Mouse (Mus musculus): ENCODE data around the gene Snx29. TPM values are rescaled to one million over a fixed set of nuclear protein-coding genes. Genes with fewer than 3 reads are reported as not detected.
"Not testable (repeated sequence)": the region's sequence is repeated elsewhere in the genome, so short reads cannot be mapped to it uniquely, and the experiment has no call there.

Snx29 gene
- polyA plus RNA-seq, 1 experiment from 2014 or later = 10.2 TPM

DNA sequence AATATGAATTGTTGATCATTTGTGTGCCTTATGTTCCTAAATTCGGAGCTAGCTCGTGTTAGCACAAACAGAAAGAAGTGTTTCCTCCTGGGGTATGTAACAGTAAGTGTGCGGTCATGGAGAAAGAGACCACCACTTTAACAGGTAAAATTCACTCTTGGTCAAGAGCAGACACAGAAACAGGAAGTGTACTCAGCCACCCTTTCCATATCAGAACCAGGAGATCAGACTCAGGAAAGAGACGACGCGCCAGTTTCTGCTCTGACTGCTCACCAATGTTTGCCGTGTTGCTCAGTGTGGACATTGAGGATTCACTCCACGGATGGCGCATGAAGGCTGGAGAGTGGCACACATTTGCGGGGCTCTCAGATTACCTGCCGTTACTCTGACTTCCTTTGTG lies 242.4 kb downstream of the Snx29 start:
- Histone ChIP-seq H3K4me1 (ENCODE audit: control insufficient read depth, insufficient read depth, low read length) (no peaks in the 10 kb centered on the region), H3K4me3 (replicated peaks; ENCODE audit: low read length) (no peak overlapping the region), H3K27ac (ENCODE audit: low read length) (no peak overlapping the region), H3K36me3 (ENCODE audit: control insufficient read depth, insufficient read depth, low read length) (no peaks in the 10 kb centered on the region), H3K9ac (ENCODE audit: low read length) (no peak overlapping the region), H3K27me3 (ENCODE audit: control insufficient read depth, insufficient read depth, low read length) (no peaks in the 10 kb centered on the region), H3K9me3 (replicated peaks; ENCODE audit: control insufficient read depth, low read length) (no peaks in the 10 kb centered on the region), H3K4me2 (ENCODE audit: low read depth, low read length) (no peak overlapping the region)
- 62% methylated on average over 11 of the region's 11 CpGs for WGBS
- ATAC-seq (ENCODE audit: insufficient read depth, low FRiP score) = no peak

DNA sequence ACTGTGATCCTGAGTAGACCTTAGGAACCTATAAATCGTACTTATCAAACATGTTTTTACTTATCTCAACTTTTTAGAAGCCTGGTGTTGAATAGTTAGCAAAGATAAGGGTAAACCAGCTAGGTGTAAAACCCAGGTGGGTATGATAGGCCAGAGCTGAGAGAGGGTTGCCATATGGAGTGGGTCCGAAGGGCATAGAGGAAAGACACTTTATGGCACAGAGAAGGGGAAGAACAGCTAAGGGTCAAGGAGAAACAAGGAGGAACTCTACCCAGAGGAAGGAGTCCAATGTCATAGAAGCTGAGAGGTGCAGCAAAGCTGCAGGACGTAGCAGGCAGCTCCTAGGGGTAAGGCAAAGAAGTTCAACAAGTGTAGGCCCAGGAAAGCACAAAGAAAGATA lies 244.9 kb downstream of the Snx29 start:
- Histone ChIP-seq H3K9me3 (replicated peaks; ENCODE audit: control insufficient read depth, low read length) (no peaks in the 10 kb centered on the region), H3K27ac (ENCODE audit: low read length) (peak overlapping the region; percentile 54; the same call in 1 of the 2 replicates), H3K36me3 (ENCODE audit: control insufficient read depth, insufficient read depth, low read length) (no peaks in the 10 kb centered on the region), H3K4me3 (replicated peaks; ENCODE audit: low read length) (no peak overlapping the region), H3K9ac (ENCODE audit: low read length) (0 out of 2 replicates have a peak overlapping the region, but pooled peaks have one; percentile 11), H3K4me1 (ENCODE audit: control insufficient read depth, insufficient read depth, low read length) (no peaks in the 10 kb centered on the region), H3K27me3 (ENCODE audit: control insufficient read depth, insufficient read depth, low read length) (no peaks in the 10 kb centered on the region), H3K4me2 (ENCODE audit: low read depth, low read length) (no peak overlapping the region)
- ATAC-seq (ENCODE audit: insufficient read depth, low FRiP score) = peak; percentile 79
- 59% methylated on average over 3 of the region's 3 CpGs for WGBS

DNA sequence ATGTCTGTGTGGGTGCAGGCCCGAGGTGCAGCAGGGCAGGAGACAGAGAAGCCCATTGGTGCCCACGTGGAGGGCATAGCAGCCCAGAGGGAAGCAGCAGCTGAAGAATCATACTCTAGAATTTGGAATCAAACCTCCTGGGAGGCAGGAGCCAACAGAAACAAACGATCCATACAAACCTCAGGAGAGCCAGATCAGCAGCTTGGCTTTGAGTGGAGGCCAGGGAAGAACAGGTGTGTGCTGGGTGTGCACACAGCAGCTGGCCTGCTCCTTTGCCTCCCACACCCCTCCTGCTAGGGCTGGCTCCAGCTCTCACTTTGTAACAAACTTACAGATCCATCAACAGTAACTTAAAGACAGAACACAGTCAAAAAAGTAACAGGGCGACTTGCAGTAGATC lies 245.4 kb downstream of the Snx29 start:
- Histone ChIP-seq H3K27ac (ENCODE audit: low read length) (peak overlapping the region; percentile 54; the same call in 1 of the 2 replicates), H3K4me2 (ENCODE audit: low read depth, low read length) (no peak overlapping the region), H3K4me1 (ENCODE audit: control insufficient read depth, insufficient read depth, low read length) (no peaks in the 10 kb centered on the region), H3K9ac (ENCODE audit: low read length) (0 out of 2 replicates have a peak overlapping the region, but pooled peaks have one; percentile 11), H3K27me3 (ENCODE audit: control insufficient read depth, insufficient read depth, low read length) (no peaks in the 10 kb centered on the region), H3K9me3 (replicated peaks; ENCODE audit: control insufficient read depth, low read length) (no peaks in the 10 kb centered on the region), H3K4me3 (replicated peaks; ENCODE audit: low read length) (no peak overlapping the region), H3K36me3 (ENCODE audit: control insufficient read depth, insufficient read depth, low read length) (no peaks in the 10 kb centered on the region)
- 62% methylated on average over 4 of the region's 4 CpGs for WGBS
- peak; percentile 66; the same call in 1 of the 2 replicates for ATAC-seq (ENCODE audit: insufficient read depth, low FRiP score)

DNA sequence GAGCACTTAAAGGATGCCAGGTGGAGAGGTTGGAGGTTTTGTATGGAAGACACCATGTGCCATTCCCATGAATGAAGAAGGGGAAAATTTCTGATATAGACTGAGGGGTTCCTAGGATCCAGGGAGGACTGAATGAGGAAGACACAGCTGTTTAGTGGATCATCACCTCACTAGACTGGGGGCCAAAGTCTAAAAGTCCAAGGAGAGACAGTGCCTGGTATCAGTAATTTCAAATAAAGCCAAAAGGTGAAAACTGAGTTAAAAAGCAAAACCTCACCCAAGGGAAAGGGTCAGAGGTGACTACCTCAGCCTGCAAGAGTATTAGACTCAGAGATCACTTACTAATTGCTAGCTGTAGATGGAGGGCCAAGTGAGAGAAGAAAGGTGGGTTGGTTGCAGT lies 245.9 kb downstream of the Snx29 start:
- no peak for ATAC-seq (ENCODE audit: insufficient read depth, low FRiP score)
- H3K36me3 ChIP-seq (ENCODE audit: control insufficient read depth, insufficient read depth, low read length) = no peaks in the 10 kb centered on the region
- no peaks in the 10 kb centered on the region for H3K9me3 ChIP-seq (replicated peaks; ENCODE audit: control insufficient read depth, low read length)
- no peak overlapping the region for H3K27ac ChIP-seq (ENCODE audit: low read length)
- no peak overlapping the region for H3K4me3 ChIP-seq (replicated peaks; ENCODE audit: low read length)
- no peaks in the 10 kb centered on the region for H3K27me3 ChIP-seq (ENCODE audit: control insufficient read depth, insufficient read depth, low read length)
- H3K4me2 ChIP-seq (ENCODE audit: low read depth, low read length) = no peak overlapping the region
- no peak overlapping the region for H3K9ac ChIP-seq (ENCODE audit: low read length)
- no peaks in the 10 kb centered on the region for H3K4me1 ChIP-seq (ENCODE audit: control insufficient read depth, insufficient read depth, low read length)

DNA sequence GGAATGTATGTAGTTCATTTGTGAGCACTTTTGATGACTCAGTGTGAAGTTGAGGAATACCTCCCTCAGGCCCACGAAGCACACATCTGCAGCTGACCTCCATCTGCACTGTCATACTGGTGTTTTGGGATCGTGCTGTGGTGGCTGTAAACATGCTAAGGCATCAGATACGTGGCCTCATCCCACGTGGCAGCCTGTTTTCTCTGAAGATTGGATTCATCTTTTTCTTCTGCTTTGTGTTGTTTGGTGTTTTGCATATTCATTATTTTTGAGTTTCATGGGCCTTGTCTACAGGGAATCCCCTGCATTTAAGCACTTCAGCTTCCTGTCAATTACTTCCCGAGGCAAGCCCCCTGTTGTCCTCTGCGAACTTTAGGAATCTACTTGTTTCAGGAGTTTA lies 246.4 kb downstream of the Snx29 start:
- Histone ChIP-seq H3K4me1 (ENCODE audit: control insufficient read depth, insufficient read depth, low read length) (no peaks in the 10 kb centered on the region), H3K4me2 (ENCODE audit: low read depth, low read length) (no peak overlapping the region), H3K36me3 (ENCODE audit: control insufficient read depth, insufficient read depth, low read length) (no peaks in the 10 kb centered on the region), H3K27me3 (ENCODE audit: control insufficient read depth, insufficient read depth, low read length) (no peaks in the 10 kb centered on the region), H3K4me3 (replicated peaks; ENCODE audit: low read length) (no peak overlapping the region), H3K9ac (ENCODE audit: low read length) (no peak overlapping the region), H3K9me3 (replicated peaks; ENCODE audit: control insufficient read depth, low read length) (no peaks in the 10 kb centered on the region), H3K27ac (ENCODE audit: low read length) (no peak overlapping the region)
- no peak for ATAC-seq (ENCODE audit: insufficient read depth, low FRiP score)
- WGBS = 73% methylated on average over 6 of the region's 6 CpGs

- H3K27ac ChIP-seq (ENCODE audit: low read length) = no peak overlapping the region
- no peaks in the 10 kb centered on the region for H3K36me3 ChIP-seq (ENCODE audit: control insufficient read depth, insufficient read depth, low read length)
- no peaks in the 10 kb centered on the region for H3K27me3 ChIP-seq (ENCODE audit: control insufficient read depth, insufficient read depth, low read length)
- no peaks in the 10 kb centered on the region for H3K4me1 ChIP-seq (ENCODE audit: control insufficient read depth, insufficient read depth, low read length)
- H3K4me2 ChIP-seq (ENCODE audit: low read depth, low read length) = no peak overlapping the region
- WGBS = 78% methylated on average over 2 of the region's 2 CpGs
- H3K4me3 ChIP-seq (replicated peaks; ENCODE audit: low read length) = no peak overlapping the region
- H3K9ac ChIP-seq (ENCODE audit: low read length) = no peak overlapping the region
- no peak for ATAC-seq (ENCODE audit: insufficient read depth, low FRiP score)
- H3K9me3 ChIP-seq (replicated peaks; ENCODE audit: control insufficient read depth, low read length) = no peaks in the 10 kb centered on the region
These were observed 247.4 kb downstream of the Snx29 start for GRCm38 (mm10) chr16:11570072-11570471.

DNA sequence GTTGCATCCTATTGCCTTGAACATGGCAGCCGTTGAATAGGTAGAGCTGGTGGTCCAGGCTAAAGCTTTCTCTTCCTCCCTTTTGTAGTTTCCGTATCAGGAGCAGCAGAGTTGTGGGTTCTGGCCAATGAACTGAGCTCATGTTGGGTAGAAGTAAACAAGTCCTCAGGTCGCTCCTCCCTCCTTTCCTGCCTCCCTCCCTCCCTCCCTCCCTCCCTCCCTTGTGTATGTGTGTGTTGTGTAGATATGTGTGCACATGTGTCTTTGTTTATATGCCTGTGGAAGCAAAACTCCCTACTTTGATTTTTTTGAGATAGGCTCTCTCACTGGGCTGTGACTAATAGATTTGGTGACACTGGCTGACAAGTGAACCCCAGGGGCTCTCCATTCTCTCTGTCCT lies 251.8 kb downstream of the Snx29 start:
- 86% methylated on average over 3 of the region's 3 CpGs for WGBS
- H3K4me2 ChIP-seq (ENCODE audit: low read depth, low read length) = no peak overlapping the region
- no peak overlapping the region for H3K27ac ChIP-seq (ENCODE audit: low read length)
- no peak overlapping the region for H3K9ac ChIP-seq (ENCODE audit: low read length)
- no peak for ATAC-seq (ENCODE audit: insufficient read depth, low FRiP score)
- no peaks in the 10 kb centered on the region for H3K27me3 ChIP-seq (ENCODE audit: control insufficient read depth, insufficient read depth, low read length)
- no peaks in the 10 kb centered on the region for H3K4me1 ChIP-seq (ENCODE audit: control insufficient read depth, insufficient read depth, low read length)
- H3K9me3 ChIP-seq (replicated peaks; ENCODE audit: control insufficient read depth, low read length) = no peaks in the 10 kb centered on the region
- H3K36me3 ChIP-seq (ENCODE audit: control insufficient read depth, insufficient read depth, low read length) = no peaks in the 10 kb centered on the region
- no peak overlapping the region for H3K4me3 ChIP-seq (replicated peaks; ENCODE audit: low read length)

GRCm38 (mm10) chr16:11575733-11576132 lies 253.0 kb downstream of the Snx29 start:
- WGBS = 62% methylated on average over 3 of the region's 3 CpGs
- H3K27ac ChIP-seq (ENCODE audit: low read length); H3K9ac ChIP-seq (ENCODE audit: low read length); H3K4me1 ChIP-seq (ENCODE audit: control insufficient read depth, insufficient read depth, low read length); ATAC-seq (ENCODE audit: insufficient read depth, low FRiP score); H3K4me3 ChIP-seq (replicated peaks; ENCODE audit: low read length); H3K36me3 ChIP-seq (ENCODE audit: control insufficient read depth, insufficient read depth, low read length); H3K27me3 ChIP-seq (ENCODE audit: control insufficient read depth, insufficient read depth, low read length); H3K9me3 ChIP-seq (replicated peaks; ENCODE audit: control insufficient read depth, low read length); H3K4me2 ChIP-seq (ENCODE audit: low read depth, low read length): not testable (repeated sequence)

DNA sequence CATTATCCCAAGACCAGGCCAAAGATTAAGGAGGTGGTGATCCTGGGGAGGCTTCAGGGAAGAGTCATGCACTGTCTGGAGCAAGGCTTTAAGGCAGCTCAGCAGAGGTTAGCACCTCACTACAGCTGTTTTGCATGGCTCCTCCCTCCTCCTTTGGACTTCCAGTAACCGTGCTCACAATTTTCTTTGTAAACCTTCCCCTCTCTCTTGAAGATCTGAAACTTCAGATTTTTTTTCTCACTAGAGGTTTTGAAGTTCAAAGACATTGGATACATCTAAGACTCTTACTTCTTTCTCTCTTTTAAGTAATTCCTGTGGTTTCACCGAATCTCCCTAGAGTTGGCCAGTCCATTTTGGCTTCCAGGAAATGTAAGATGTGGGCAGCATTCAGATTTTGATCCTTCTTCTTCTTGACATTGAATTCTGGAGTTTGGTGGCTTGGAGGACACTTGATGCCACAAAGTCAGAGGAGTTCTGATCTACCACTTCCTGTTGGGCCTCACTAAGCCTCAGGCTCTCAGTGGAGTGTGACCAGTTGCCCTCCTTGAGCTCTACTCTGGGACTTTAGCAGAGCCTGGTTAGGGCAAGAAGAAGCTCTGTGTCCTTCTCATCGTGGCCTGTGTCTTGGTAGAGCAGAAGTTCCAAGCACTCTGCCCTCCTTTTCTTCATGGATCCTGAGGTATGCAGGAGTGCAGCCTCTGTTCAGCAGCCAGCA lies 255.0 kb downstream of the Snx29 start:
- no peaks in the 10 kb centered on the region for H3K9me3 ChIP-seq (replicated peaks; ENCODE audit: control insufficient read depth, low read length)
- 71% methylated on average over 3 of the region's 3 CpGs for WGBS
- H3K9ac ChIP-seq (ENCODE audit: low read length) = no peak overlapping the region

More for the DNA sequence above, 255.0 kb downstream of the Snx29 start:
- Histone ChIP-seq H3K36me3 (ENCODE audit: control insufficient read depth, insufficient read depth, low read length) (no peaks in the 10 kb centered on the region), H3K27ac (ENCODE audit: low read length) (no peak overlapping the region), H3K4me2 (ENCODE audit: low read depth, low read length) (no peak overlapping the region), H3K27me3 (ENCODE audit: control insufficient read depth, insufficient read depth, low read length) (no peaks in the 10 kb centered on the region), H3K4me1 (ENCODE audit: control insufficient read depth, insufficient read depth, low read length) (no peaks in the 10 kb centered on the region), H3K4me3 (replicated peaks; ENCODE audit: low read length) (no peak overlapping the region)
- ATAC-seq (ENCODE audit: insufficient read depth, low FRiP score) = no peak
